Mouse (Mus musculus): ENCODE measurements around the gene Pmel. TPM values are rescaled to one million over a fixed set of nuclear protein-coding genes. Genes with fewer than 3 reads are reported as not detected.
"Not testable (repeated sequence)": the region's sequence is repeated elsewhere in the genome, so short reads cannot be mapped to it uniquely, and the experiment has no call there.

The Pmel gene
- polyA plus RNA-seq, 1 experiment, result 0.98 TPM

DNA sequence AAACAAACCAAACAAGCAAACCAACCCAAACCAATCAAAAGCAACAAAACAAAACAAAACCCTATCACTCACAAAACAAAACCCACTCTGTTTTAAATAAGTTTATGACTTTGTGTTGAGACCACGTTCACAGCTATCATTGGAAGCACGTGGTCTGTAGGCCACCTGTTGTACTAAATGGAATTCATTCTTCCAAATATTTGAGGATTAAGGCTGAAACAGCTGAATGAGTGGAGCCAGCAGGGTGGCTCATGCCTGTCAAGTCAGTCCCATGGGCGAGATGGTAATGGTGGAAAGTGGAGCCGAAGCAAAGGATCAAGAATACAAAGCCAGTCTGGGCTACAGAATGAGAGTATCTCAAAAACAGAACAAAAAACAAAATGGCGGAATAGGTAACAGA is 3.3 kb upstream of the Pmel start:
- no peak for DNase-seq (ENCODE audit: extremely low spot score in 1 of 2, low spot score in 1 of 2)

DNA sequence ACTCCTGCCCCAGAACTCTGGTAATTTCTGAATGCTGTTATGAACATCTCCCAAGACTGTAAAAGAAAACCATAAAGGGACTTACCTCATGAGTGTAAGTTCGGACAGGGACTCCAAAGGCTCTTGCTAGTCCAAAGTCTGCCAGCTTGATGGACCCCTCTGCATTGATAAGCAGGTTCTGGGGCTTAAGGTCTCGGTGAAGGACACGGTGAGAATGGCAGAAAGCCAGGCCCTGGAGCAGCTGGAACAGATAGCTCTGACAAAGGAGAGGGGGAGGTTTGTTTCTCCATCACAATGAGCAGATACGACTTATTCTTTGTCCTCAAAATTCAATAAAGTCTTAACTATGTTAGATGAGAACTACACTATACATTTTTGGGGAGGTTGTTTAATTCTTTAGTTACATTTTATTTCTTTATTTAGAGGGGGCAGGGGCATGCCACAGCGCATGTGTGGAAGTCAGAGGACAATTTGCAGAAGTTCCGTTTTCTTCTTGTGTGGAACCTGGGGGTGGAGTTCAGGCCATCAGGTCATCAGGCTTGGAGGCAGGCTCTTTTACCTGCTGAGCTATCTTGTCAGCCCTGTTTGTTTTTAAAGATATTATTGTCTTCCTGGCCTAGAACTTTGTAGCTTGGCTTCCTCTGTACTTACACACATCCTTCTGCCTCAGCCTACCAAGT is 1.5 kb upstream of the Pmel start:
- no peak for DNase-seq (ENCODE audit: extremely low spot score in 1 of 2, low spot score in 1 of 2)

DNA sequence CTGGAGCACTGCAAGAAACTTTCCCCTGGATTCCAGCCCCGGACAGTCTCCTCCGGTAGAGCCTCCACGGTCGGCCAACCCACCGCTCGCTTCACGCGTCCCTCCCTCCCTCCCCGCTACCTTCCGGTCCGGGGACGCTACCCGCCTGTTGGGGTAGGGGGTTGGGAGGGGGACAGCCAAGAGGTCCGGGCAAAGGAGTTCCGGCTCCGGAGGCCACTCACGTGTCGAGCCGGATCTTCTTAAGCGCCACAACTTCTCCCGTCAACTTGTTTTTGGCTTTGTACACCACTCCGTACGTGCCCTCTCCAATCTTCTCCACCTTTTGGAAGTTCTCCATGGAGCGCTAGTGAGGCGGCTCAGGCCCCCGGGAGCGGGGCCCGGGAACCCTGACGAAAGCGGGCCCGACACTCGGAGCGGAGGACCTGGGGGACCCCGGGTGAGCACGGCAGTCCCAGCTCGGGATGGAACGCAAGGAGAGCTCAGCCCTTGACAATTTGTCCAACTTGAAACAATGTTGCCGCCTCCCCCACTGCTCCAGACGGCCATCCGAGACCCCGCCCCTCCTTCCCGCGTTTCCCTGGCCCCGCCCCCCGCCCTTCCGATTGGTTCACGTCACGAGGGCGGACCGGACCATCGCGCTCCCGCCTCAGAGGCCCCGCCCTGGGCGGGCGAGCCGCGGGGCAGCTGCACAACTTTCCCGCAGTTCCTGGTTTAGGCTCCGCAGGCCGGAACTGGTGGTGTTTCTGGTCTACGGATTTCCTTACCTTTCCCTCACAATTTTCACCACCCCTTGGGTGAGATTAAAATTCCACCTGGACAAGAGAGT is 709 bp downstream of the Pmel start, which contains the start of gene Cdk2:
Gene Cdk2 (minus strand): TSS at position 541 of the 826 bp plus-strand sequence.
- DNase-seq (ENCODE audit: extremely low spot score in 1 of 2, low spot score in 1 of 2), result peak; percentile 55 to 83

DNA sequence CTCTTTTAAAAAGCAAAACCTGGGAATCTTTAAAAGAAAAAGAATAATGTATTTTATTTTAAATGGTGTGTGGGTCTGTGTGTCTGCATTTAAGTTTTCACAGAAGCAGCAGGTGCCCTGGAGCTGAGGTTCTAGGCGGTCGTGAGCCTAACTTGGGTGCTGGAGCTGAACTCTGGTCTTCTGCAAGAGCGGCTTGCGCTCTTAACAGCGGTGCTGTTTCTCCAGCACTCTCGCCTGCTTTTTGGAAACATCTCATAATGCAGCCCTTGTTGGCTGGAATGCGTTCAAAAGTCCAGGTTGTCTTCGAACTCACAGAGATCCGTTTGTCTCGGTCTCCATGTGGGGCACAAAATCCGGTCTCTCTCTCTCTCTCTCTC is 1.3 kb downstream of the Pmel start:
- no peak for DNase-seq (ENCODE audit: extremely low spot score in 1 of 2, low spot score in 1 of 2)

DNA sequence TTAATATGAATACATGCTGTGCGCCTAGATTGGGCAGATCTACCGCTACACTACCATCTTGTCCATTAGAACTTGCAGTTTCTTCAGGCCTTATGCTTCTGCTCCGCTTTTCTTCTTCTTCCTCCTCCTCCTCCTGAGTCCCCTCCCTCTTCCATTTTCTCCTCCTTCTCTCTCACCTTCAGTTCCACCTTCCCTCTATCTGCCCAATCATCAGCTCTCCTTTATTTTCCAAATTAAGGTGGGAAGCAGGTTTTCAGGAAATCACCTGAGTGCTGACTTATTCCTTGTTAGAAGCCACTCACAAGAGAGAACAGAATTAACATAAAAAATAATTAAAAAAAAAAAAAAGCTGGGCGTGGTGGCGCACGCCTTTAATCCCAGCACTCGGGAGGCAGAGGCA is 7.3 kb downstream of the Pmel start:
- not testable (repeated sequence) for DNase-seq (ENCODE audit: extremely low spot score in 1 of 2, low spot score in 1 of 2)

DNA sequence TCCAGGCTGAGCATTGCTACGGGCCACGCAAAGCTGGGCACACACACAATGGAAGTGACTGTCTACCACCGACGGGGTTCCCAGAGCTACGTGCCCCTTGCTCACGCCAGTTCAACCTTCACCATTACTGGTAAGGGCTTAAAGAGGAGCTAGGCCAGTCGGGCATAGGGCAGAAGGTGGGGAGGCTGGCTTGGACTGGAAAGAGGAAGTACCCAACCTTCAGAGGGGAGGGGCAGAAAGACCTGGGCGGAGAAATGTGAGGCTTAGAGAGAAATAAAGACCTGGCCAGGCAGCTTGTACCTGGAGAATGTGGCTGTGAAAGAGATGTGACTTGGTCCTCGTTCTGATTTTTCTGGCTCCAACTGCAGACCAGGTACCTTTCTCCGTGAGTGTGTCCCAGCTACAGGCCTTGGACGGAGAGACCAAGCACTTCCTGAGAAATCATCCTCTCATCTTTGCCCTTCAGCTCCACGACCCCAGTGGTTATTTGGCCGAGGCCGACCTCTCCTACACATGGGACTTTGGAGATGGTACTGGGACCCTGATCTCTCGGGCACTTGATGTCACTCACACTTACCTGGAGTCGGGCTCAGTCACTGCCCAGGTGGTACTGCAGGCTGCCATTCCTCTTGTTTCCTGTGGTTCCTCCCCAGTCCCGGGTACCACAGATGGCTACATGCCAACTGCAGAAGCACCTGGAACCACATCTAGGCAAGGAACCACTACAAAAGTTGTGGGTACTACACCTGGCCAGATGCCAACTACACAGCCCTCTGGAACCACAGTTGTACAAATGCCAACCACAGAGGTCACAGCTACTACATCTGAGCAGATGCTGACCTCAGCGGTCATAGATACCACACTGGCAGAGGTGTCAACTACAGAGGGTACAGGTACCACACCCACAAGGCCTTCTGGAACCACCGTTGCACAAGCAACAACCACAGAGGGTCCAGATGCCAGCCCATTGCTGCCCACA is 11.9 kb downstream of the Pmel start:
- no peak for DNase-seq (ENCODE audit: extremely low spot score in 1 of 2, low spot score in 1 of 2)

DNA sequence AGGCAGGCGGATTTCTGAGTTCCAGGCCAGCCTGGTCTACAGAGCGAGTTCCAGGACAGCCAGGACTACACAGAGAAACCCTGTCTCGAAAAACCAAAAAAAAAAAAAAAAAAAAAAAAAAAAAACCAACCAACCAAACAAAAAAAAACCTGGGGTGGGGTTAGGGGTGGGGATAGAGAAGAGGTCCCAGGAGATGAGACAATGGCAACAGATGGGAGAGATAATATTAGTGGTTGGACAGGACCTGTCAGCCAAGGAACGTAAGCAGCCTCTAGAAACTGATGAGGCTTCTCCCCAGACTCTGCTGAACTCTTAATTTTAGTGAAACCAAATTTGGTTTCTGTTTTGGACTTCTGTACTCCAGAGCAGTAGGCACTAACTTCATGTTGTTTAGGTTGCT is 21.5 kb downstream of the Pmel start:
- DNase-seq (ENCODE audit: extremely low spot score in 1 of 2, low spot score in 1 of 2), result not testable (repeated sequence)

DNA sequence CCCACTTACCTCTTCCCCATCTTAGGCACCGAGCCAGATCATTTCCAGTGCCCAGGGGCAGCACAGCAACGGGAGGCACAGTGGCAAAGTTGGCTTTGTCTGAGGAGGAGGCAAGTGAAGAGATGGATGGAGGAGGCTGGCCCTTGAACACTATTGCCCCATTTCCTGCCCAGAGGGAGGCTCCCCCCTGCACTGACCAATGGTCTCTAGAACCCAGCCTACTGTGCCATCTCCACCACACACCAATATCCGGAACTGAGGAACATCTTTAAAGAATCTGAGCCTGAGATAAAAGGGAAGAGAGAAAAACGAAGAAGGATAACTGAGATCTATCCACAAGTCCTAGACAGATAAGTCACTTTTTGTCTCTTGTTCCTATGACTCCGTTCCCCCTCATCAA is 24.1 kb downstream of the Pmel start:
- DNase-seq (ENCODE audit: extremely low spot score in 1 of 2, low spot score in 1 of 2), result no peak

DNA sequence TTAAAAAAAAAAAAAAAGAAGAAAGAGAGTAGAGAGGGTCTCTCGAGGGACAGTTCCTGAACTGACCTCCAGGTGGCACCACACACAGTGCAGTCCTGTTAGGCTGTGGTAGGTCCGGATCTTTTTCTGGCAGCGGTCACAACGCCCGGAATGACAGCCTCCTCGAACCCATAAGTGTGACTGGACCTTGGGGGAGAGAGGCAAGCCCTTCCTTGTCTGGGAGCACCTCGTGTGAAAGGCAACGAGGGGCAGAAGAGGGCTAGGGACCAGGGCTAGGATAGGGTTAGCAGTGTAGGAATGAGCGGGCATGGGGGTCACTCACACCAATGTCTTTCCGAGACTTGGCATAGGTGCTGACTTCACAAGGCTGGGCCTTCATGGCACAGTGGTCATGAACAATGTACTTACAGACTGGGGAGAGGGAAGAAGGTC is 27.0 kb downstream of the Pmel start:
- DNase-seq (ENCODE audit: extremely low spot score in 1 of 2, low spot score in 1 of 2), result peak in 1 of 2 experiments; percentile 81

DNA sequence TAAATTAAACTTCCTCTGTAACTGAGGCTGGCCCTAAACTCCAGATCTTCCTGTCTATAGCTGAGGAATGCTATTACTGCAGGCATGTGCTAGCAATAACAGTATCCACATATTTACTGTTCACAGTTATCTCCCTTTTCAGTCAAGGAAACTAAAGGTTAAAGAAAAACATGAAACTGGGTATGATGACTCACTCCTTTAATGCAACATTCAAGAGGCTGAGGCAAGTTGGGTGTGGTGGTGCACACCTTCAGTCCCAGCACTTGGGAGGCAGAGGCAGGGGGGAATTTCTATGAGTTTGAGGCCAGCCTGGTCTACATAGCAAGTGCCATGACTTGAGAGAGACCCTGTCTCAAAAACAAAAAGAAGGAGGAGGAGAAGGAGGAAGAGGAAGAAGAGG is 28.0 kb downstream of the Pmel start:
- DNase-seq (ENCODE audit: extremely low spot score in 1 of 2, low spot score in 1 of 2), result no peak

DNA sequence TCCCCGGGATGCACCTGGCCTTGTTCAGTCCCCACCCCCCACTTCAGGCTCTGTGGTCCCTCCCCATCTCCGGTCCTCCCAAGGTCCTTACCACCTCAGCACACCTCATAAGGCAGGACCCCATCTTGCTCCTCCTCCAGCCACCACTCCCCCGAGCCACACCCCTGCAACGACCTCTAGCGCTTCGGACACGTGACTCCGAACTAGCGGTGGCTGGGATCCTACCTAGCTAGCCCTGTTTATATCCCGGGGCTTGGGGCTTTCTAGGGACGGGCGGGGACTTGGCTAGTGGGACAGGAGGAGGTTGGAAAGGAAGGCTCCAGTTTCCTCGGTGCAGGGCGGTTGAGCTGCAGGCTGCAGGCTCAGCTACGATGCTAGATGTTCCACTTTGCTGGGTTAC is 33.4 kb downstream of the Pmel start:
- peak in 1 of 2 experiments; percentile 15 for DNase-seq (ENCODE audit: extremely low spot score in 1 of 2, low spot score in 1 of 2)

DNA sequence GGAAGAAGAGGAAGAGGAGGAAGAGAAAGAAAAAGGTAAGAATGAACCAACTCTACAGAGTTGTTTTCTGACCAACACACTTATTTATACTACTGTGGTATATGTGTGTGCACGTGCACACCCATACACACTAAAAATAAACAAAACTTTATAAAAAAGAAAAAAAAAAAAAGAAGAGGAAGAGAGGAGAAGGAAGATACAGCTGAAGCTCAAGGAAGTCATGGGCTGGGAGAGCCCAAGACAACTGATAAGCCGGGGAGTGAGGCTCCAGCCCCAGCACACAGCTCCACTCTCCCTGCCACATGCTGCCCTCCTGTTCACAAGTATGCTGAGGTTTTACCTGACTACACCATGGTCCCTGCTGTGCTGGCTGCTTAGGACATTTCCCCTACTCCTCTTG is 36.3 kb downstream of the Pmel start:
- DNase-seq (ENCODE audit: extremely low spot score in 1 of 2, low spot score in 1 of 2), result no peak

DNA sequence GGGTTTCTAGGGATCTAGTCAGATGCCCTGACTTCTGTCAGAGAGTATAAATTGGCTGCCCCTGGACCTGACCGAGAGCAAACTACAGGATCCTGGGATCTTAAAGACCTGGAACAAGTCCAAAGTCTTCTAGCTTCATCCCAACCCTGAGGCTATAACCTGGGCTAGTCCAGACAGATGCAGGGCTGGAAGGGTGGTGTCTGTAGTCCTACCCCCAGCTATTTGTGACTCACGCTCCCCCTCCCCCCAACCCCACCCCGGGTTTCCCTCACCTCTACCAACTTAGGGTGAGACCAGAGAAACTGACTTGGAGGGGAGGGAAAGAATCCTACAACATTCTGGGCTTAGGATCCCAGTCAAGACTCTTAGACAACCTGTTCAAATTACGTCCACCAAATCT is 38.6 kb downstream of the Pmel start:
- DNase-seq (ENCODE audit: extremely low spot score in 1 of 2, low spot score in 1 of 2), result no peak

DNA sequence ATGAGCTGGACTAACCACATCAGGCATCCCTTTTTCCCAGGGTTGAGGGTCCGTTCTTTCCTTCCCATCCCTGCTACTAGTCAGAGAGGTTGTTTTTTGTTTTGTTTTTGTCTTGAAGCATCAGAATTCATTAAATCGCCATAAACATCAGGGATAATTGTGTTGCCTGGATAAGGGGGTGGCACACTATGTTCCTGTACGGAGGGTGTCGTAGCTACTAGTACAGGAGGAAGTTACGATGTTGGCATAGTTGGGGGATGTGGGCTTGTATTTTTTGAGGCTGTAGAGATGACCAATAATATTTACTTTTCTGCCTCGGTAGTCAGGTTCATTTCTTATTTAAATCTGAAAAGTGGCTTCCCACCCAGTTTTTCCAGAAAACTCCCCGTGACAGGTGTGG is 39.2 kb downstream of the Pmel start:
- peak in 1 of 2 experiments; percentile 7 for DNase-seq (ENCODE audit: extremely low spot score in 1 of 2, low spot score in 1 of 2)

DNA sequence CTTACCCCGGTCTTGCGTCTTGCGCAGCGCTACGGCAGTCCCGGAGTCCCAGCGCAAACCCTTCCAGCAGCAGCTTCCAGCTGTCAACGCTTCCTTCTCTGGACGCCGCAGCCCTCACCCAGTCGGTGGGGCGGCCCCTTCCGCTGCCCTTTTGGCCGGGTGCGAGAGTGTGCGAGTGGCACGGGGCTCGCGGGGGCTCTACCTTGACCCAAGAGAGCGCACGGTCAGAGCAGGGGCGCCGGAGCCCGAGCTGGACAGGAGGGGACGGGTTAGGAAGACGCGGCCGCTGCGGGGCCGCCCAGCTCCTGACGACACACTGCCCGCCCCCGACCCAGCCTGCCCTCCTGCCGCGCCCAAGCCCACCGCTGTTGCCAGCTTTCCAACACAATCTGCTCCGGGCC is 39.8 kb downstream of the Pmel start:
- peak in 1 of 2 experiments; percentile 48 for DNase-seq (ENCODE audit: extremely low spot score in 1 of 2, low spot score in 1 of 2)

DNA sequence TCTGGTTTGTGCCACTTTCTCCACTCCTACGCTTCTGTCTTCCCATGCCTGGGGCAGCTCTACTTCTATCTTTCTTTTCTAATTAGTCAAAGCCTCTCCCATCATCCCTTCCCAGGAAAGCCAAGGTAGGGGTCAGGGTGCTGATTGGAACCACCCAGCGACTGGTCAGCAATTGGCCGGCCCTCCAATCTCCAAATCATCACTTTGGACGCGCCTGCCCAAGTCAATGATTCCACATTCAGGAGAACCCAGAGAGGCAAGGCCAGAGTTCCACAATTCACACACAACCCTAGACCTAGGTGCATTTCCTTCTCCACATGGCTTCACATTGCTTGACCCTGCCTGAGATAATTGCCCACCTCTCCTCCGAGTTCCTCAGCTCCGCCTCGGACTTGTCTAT is 40.2 kb downstream of the Pmel start:
- DNase-seq (ENCODE audit: extremely low spot score in 1 of 2, low spot score in 1 of 2), result no peak

DNA sequence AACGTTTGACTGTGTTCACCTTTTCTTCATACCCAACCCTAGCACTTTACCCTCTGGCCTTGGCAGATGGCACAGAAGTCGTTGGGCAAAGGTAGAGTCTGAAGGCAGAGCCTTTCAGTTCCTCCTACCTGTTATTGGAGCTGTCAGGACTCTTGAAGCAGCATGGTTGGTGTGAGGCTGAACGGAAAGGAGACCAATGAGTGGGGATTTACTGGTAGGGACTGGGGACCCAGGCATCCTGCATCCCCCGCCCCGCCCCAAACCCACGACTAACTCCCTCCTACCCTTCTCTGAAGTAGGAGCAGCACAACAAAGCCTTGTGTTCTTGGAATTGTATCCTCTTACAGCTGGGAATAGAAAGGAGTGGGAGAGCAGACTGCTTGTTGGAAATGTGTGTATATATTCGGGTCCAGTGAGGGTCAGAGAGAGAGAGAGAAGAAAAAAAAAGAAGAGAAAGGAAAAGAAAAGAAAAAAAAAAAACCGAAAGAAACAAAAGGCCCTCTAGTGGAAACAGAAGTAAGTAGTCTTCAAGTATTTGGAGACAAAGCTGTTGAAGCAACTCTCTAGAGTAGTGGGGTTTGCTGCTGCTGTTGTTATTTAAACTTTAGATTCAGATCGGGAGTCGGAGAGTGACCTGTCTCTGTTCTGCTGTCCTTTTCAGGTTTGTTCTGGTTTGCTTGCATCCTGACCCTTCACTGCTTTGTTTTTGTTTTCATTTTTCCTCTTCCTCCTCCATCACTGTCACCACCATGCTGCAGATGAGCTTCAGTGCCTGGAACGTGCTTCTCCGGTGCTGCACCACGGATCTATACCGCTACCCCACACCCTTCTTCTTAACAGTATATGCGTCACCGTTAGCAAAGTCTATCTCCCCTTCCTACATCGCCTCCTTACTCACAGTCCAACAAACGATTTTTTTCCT is 40.9 kb downstream of the Pmel start, which contains the start of gene Dgka:
Gene Dgka (minus strand): TSS at position 176 of the 922 bp plus-strand sequence.
- no peak for DNase-seq (ENCODE audit: extremely low spot score in 1 of 2, low spot score in 1 of 2)

DNA sequence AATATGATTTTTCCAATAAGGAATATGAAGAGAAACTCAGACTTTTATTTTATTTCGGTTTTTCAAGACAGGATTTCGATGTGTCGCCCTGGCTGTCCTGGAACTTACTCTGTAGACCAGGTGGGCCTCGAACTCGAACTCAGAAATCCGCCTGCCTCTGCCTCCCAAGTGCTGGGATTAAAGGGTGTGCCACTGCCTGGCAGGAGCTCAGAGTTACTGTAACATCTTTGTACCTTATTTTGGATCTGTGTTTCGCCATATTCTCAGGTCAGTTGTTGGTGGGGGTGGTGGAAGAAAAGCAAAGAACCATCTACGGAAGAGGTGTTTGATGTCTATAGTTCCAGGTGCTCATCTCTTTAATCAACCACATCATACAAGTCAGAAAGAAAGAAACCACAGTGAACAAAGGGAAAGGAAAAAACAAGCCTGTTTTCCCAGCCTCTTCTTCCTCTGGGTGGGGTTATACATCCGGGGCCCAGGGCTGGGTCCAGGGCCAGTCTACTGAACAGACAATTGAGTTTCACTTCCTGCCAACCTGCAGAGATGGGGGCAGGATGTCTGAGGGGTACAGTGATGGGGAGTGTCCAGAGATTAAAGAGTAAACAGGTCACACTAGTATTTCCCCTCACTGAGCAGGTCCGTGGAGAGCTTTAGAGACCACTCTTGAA is 42.1 kb downstream of the Pmel start:
- no peak for DNase-seq (ENCODE audit: extremely low spot score in 1 of 2, low spot score in 1 of 2)

DNA sequence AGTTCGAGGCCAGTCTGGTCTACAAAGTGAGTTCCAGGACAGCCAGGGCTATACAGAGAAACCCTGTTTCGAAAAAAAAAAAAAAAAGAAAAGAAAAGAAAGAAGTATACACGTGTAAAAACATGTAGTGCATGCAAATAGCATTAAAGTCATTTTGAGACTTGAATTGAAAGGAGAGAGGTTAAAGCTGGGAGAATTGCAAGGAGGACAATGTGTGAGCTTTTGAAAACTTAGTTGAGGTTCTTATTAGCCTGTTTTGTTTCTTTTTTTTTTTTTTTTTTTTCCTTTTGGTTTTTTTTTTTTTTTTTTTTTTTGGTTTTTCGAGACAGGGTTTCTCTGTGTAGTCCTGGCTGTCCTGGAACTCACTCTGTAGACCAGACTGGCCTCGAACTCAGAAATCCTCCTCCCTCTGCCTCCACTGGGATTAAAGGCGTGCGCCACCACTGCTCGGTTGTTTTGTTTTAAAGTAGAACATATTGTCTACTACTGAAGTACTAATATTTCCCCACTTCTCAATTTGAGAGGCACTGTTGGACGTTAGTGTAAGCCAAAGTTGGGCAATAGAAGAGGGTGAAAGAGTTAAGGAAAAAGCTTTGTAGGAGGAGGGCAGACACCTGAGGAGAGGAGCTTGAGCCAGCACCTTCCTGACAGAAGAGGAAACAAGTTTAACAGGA is 43.1 kb downstream of the Pmel start:
- DNase-seq (ENCODE audit: extremely low spot score in 1 of 2, low spot score in 1 of 2), result no peak

Data from frontal cortex, adult 2 months (tissue).